Mouse (Mus musculus): ENCODE measurements around the gene Casp6.

The Casp6 gene

GRCm38 (mm10) chr3:129923581-129923980 lies 22.4 kb downstream of the Casp6 start:
- no peak for DNase-seq (ENCODE audit: low spot score)

- DNase-seq (ENCODE audit: low spot score), result no peak
Observed at GRCm38 (mm10) chr3:129925861-129926260, 24.6 kb downstream of the Casp6 start.

- no peak for DNase-seq (ENCODE audit: low spot score)
Observed at GRCm38 (mm10) chr3:129930213-129930778, 29.1 kb downstream of the Casp6 start.

- DNase-seq (ENCODE audit: low spot score), result no peak
Observed at GRCm38 (mm10) chr3:129932443-129932842, 31.2 kb downstream of the Casp6 start.

- no peak for DNase-seq (ENCODE audit: low spot score)
Observed at GRCm38 (mm10) chr3:129936561-129936960, 35.3 kb downstream of the Casp6 start.

GRCm38 (mm10) chr3:129937848-129938247 lies 36.6 kb downstream of the Casp6 start:
- no peak for DNase-seq (ENCODE audit: low spot score)

GRCm38 (mm10) chr3:129939058-129939457 lies 37.8 kb downstream of the Casp6 start:
- no peak for DNase-seq (ENCODE audit: low spot score)

- DNase-seq (ENCODE audit: low spot score), result no peak
Observed at GRCm38 (mm10) chr3:129940780-129941179, 39.6 kb downstream of the Casp6 start.

GRCm38 (mm10) chr3:129941291-129941690 lies 40.1 kb downstream of the Casp6 start:
- no peak for DNase-seq (ENCODE audit: low spot score)

GRCm38 (mm10) chr3:129943813-129944212 lies 42.6 kb downstream of the Casp6 start:
- DNase-seq (ENCODE audit: low spot score), result no peak

GRCm38 (mm10) chr3:129946217-129946914 lies 45.1 kb downstream of the Casp6 start:
- no peak for DNase-seq (ENCODE audit: low spot score)

GRCm38 (mm10) chr3:129948359-129948758 lies 47.1 kb downstream of the Casp6 start:
- DNase-seq (ENCODE audit: low spot score), result no peak

GRCm38 (mm10) chr3:129949158-129949773 lies 48.0 kb downstream of the Casp6 start:
- no peak for DNase-seq (ENCODE audit: low spot score)

GRCm38 (mm10) chr3:129953296-129953695 lies 52.1 kb downstream of the Casp6 start:
- no peak for DNase-seq (ENCODE audit: low spot score)

- no peak for DNase-seq (ENCODE audit: low spot score)
Observed at GRCm38 (mm10) chr3:129962533-129962932, 61.3 kb downstream of the Casp6 start.

Measured in ovary, postnatal 10 days (tissue).